Mouse (Mus musculus) telencephalon, adult 2 months (tissue): ENCODE measurements at regions not wholly inside any gene's neighbourhood (a gene's known extent, or its start where the extent isn't known, plus 50 kb on each side); places are given as distances from the start of the nearest gene placed in this dataset.

ENCODE experiments used
- DNase-seq: peaks from one replicate; pipeline ENCODE4 v3.0.0-alpha.2; 2011; ENCODE audit warnings: low read depth, low spot score

DNA sequence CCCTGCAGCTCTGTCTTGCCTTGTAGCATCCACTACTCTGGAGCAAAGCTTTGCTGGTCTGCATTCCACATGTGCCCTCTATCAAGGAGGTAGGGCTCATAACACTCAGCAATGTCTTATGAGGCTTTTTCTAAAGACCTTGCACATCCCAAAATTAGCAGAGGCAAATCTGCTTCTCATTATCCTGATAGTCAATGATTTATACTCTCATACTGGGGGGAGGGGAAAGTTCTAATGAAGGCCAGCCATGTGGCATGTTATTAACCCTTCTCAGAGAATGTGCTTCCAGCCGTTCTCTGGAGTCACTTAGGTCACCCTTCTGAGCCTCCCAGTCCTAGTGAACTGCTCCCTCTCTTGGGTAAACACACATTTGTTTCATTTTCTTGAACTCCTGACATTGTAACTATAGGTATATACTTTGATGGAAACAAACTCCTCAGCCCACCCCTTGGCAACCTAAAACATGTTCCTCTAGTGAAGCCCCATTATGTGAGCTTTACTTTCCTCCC, 307.7 kb upstream of the Nt5c1b start:
- DNase-seq = no peak

DNA sequence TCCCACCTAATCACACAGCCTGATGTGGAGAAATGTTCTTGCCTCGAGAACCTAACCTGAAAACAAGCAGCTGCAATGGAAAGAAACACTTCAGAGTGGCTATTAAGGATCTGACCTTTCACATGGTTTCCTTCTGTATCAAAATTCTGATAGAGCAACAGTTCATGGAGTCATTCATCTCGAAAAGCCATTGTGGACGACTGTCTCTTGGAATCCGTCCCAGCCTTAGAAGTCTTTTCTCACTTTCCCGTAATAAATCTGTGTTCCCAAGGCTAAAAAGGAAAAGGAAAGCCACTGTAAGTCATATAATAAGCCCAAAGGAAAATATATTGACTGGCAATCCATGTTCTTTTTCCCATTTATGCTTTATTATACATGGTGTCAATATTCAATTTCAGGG, 291.4 kb upstream of the Nt5c1b start:
- no peak for DNase-seq

DNA sequence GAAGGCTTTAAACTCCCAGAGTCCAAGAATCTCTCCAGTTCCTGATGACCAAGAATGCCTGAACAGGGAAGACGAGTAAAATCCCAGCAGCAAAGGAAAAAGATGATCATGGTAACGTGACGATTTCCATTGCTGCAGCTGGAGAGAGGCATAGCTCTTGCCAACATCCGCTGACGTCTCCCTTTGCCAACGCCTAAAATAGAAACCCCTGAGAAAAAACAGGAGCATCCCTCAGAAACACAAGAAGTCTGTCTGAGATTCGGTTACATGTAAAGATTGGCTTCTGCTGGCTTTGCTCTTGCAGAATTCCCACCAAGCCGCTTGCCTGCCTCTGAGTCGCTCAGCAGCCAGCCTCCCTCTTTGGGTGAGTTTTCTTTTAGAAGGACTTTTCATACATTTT, 290.3 kb upstream of the Nt5c1b start:
- peak; percentile 56 for DNase-seq

DNA sequence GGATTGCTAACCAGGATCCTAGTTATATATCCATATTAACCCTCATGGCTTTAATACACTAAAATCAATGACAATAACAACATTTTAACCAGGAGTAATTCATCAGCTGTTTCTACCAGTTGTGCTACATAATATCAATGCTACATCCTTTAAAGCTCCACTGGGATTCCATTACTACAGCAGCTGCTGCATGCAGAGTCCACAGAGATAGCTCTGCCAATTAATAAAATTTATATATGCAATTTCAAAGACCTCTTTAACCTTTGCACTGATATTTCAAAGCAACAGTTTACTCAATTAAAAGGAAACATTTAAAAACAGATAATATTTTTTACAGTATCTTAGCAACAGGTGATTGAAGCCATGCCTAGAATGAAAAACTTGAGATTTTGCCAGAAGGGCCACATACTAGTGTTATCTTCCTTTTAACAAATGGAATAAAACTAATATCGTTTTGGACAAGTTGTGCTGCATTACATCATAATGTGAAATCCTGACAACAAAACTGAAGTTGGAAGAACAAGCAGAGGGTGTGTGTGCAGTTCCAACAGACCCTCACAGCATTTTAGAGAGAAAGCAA, 256.8 kb upstream of the Nt5c1b start:
- DNase-seq = no peak

DNA sequence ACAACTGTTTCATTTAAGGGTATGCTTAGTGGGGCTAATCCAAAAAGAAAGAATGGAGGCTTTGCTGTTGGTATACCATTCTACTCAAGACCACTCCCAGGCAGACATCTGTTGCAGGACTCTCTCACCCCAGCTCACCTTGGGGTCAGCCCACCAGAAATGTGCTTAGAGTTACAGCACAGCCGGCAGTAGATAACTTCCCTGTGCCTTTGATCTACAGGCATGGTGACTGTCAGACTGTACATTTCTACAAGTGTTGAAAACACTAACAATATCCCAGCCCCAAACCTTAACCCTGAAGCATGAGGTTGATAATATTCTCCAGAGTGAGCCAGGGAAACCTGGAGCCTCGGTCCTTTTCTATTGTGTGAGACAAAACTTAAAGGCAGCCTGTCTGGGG, 247.7 kb upstream of the Nt5c1b start:
- DNase-seq = no peak

DNA sequence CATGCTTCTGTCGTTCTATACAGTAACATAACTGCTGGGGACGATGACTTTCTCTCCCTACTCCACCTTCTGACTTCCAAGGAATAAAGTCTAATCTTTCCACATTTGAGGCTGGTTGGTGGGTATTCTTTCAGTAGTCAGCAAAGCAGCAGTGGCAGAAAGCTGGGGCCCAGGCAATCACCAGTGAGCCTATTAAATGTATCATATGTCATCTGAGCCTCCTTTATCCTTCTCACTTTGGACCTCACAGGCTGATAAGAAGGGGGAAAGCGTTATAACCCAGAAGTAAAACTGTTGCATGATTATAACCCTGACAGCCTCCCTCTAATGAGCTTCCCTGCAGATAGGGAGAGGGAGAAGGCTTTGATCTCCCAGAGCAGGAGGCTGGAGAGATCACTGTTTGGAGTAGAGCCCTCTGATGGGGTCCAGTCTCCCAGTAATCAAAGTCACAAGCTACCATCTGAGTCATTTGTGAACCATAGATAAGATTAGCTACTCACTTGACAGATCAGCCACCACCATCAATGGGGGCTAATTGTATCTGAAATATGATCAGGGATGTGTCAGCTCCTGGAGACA, 241.7 kb upstream of the Nt5c1b start:
- no peak for DNase-seq

DNA sequence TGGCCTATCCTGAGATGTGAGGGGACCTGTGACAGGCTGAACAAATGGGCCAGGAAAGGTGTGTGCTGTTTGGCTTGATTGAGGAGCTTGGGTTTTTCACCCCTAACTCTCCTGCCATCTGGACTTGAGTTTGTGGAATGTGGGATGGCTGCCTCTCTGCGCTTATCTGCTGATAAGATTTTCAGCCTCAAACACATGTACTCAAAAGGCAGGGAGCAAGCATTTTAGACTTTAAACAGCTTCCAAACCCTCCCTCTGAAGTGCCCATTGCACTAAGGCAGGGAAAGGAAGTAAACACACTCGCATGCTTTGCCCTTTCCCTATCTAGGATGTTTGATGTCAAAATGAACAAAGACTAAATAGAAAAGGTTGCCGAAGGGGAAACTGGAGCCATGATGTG, 235.6 kb upstream of the Nt5c1b start:
- DNase-seq = no peak

DNA sequence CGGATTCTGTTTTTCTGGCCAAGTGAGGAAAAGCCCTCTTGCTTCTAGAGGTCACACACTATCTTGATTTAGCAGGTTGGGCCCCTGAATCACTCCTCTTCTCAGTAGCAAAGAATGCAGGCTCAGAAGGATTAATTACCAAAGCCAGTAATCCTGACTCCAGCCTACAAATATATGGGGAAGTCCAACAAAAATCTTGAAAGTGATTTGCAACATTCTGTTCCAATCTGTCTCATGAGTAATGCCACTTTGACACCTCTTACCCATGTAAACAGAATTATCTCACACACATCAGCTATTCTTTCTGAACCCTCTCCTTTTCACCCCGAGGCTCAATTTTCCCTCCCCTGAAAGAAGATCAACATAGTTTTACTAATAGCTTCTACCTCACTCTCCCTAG, 233.9 kb upstream of the Nt5c1b start:
- DNase-seq = no peak

DNA sequence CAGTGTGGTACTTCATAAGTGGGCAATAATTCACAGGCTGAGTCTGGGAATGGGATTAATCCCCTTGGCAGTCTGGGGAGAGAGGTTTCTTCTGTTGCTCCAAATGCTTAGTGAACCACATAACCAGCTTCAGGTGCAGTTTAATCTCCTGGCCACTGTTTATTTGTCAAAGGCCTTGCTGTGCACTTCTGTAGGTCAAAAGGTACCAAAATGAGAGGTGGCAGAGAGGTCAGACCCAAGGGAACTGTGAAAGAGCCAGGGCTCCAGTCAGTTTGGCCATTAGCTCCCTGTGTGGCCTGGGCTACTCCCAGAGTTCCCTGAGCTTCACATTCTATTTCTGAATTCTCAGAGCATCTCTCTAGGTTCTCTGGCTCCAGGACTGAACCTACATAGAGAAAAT, 229.6 kb upstream of the Nt5c1b start:
- DNase-seq = no peak

DNA sequence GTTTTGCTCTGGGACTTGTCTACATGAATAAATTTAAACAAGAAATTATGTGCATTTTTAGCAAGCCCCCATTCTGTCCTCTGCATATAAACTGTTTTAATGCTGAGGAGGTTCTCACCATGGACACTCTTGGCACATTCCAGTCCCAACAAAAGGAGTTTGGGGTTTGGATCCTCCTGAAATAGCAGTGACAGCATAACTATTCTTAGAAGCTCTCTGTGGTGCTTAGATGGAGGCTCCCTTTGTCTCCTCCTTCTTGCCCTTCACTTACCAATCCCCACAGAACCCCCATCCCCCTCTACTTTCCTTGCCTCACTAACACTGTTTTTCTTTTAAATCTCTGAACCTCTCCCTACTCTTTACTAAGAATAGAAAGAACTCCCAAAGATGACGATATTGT, 208.9 kb upstream of the Nt5c1b start:
- peak; percentile 52 for DNase-seq

DNA sequence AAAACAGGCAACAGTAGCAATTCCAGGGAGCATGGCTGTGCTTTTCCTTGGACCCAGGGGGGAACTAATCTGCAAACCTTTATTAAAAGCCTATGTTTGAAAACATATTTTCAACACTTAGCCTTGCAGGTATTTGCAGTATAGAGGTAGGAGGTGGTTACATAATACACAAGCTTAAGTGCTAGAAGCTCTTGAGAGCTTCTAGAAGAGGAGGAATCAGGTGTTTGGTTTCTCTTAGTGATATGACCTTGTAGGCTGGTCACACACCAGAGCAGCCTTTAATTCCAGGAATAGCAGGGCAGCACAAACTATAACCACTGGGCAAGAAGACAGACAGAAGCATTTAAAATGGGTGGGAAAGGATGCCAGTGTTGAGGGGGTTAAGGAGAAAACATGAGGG, 201.7 kb upstream of the Nt5c1b start:
- DNase-seq = no peak

DNA sequence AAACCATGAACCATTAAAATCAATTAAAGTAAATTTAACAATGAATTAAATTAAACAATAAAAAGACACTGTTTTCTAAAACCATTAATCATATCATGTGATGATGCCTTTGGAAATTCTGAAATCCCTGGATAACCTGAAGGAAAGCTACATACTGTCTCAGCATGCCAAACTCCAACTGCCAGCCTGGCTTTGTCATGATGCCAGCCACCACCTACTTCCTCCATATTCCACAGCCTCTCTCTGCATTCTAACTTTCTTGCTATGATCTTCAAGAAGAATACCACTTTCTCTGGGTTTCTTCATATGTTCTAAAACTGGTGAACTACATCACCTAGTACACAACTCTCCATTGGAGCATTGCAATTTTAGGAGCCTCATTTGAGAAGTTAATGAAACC, 201.2 kb upstream of the Nt5c1b start:
- peak; percentile 66 for DNase-seq

DNA sequence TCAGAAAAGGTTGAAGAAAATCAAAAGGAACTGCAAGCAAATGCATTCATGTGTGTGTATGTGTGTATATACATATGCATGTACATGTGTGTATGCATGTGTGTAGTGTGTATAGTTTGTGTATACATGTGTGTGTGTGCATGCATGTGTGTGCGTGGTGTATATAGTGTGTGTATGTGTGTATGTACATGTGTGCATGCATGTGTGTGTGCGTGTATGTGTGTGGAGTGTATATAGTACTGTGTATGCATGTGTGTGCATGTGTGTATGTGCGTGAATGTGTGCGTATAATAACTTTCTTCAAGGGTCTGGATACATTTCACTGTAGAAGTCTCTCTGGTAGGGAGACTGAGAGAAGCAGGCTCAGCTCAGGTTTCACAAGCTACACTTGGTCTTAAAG, 191.1 kb upstream of the Nt5c1b start:
- DNase-seq = no peak

DNA sequence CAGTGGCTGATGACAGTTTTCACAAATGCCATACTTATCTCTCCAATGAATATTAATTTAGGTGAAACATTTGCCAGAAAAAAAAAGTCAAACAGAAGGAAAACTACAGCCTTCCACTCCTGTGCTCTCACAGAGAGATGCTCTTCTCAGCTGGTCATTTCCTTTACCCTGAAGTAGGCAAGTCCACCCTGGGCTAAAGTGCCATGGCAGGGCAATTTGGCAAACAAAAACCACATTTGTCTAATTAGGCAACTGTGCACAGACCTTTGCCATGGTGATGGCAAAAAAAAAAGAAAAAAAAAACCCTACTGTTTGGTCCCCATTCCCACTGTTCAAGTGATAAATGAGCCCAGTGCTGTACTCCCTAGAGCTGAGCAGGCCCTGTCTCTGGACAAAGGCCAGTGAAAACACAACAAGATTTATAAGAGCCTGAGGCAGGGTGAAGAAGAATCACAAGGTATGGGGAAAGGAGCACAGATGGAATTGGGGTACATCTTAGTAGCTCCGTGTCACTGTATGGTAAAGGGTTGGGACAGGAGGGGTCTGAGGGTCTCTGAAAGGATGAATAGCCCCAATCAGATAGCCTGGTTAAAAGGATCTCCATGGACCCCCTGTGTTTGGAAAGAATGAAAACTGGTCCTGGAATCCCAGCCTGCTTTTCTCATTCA, 190.5 kb upstream of the Nt5c1b start:
- DNase-seq = no peak

DNA sequence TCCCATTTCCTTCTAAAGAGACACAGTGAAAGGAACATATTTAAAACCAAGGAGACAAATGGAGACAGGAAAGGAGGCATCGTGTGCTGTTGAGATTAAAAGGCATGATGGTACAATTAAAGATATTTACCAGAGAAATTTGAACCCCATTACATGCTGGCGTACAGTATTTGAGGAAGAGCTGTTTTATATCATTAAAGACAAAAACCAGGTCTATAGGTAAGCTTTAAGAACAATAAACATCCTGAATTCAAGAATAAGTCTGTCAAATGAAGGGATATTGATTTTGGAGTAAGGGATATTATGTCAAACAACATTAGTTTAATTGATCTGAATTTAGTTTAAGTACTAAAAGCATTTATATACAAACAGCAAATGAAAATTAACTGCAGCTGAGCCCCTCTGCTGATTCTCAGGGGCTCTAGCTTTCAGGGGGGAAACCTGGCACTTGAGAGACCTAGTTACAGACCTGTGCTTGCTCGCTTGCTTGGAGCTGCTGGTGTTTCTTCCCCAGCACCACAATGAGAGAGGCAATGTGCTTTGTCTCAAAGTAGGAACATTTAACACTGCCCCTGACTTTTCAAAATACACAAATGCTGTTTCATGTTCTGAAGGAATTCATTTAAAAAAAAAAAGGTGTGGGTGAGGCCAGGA, 189.8 kb upstream of the Nt5c1b start:
- no peak for DNase-seq

DNA sequence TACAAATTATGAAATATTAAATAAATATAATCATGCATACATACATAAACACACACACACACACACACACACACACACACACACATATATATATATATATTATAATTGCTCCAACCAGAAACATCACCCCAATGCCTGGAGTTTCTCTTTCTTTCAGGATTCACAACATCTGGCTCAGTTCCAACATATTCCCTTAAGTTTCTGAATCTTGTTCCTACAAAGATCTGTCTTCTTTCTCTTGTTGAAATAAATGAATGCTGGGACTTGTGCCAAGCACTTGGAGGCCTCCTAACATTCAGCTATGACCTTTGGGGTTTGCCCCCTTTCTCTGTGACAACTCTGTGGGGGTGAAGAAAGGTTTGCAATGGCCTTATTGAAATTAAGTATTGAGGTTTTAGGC, 187.2 kb upstream of the Nt5c1b start:
- DNase-seq = no peak

DNA sequence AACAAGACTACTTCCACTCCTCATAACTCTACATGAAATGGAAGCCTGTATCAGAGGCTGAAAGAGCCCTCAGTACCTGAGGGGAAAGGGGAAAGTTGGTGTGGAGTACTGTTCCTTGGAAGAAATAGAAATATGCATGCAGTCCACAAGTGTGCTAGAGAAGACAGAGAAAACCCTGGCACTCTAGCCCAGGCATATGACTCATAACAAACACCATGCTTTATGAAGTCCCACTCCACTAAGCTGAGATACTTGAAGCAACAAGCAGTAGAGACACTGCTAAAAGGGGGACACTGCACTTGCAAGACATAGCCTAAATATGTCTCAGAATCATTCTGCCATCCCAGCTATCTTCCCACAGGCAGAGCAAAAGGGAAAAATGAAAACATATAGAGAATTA, 183.2 kb upstream of the Nt5c1b start:
- no peak for DNase-seq

DNA sequence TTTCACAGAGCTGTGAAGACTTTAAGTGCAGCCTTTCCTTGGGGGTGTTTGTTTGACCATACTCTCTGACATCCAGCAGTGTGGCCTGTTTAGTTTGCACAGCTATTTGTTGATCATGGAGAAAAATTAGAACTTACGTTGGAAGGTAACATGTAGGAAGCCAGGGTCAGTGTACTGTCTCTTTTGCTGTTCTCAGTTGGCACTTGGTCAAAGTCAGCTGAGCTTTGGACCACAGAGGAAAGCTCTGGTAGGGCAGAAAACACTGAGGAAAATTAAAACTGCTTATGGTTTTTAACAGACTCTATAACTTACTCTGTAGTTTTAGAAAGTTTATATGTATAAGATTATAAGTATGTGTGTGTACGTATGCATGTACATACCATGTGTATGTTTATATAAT, 180.0 kb upstream of the Nt5c1b start:
- DNase-seq = no peak

DNA sequence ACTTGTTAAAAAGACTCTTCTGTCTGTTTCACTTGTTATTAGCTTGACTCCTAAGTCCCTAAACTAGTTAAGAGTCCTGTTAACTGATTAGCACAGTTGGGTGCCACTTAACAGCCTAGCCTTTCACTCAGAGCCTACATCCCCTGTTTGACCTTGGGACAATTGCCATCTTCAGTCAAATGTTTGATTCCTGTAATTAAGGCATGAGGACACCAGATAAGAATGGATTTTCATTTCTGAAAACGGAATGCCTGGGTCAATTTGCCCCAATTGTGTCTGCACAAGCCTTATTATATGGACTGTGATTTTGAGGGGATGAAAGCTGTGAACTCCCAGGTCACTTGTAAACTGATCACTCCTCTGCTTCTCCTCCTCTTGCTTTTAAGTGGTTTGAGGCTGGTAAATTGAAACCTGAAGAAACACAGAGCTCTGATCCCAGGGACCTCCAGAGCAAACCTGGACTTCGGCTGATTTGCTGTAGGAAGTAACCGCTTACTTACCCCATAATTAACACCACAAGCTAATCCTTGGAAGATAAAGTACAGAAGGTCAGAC, 171.8 kb upstream of the Nt5c1b start:
- DNase-seq = no peak

DNA sequence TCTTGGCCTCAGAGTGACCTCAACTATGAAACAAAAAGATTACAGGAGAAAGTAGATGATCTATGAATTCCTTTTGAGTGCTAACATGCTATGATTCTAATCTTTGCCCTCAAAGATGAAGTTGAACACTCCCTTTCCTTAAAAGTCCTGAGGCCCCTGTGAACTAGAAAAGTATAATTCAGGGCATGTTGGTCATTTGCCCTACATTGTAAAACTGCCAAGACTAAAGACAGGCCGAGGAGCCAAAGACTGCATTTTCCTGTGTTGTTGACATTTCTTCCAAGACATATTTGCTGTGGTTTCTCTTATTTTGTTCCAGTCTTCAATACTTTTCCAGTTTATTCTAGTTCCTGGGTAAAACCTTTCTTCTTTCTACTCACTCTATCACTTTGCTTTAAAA, 159.9 kb upstream of the Nt5c1b start:
- no peak for DNase-seq

DNA sequence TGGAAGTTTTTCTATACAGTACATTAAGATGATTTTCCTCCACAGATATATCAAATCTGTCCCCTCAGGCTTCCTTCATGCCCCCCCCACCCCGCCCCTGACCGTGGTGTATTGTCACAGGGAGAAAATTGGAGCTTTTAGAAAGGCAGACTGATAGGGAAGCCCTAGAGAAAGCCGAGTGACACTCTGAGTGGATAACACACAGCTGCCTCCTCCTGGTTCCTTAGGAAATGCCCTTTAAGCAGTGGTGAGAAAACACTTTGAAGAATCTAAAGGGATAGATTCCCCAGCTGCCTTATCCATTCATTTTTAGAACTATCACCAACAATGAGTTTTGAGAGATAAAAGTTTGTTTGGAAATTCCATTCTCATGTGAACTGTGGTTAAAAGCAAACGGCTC, 147.0 kb upstream of the Nt5c1b start:
- no peak for DNase-seq

DNA sequence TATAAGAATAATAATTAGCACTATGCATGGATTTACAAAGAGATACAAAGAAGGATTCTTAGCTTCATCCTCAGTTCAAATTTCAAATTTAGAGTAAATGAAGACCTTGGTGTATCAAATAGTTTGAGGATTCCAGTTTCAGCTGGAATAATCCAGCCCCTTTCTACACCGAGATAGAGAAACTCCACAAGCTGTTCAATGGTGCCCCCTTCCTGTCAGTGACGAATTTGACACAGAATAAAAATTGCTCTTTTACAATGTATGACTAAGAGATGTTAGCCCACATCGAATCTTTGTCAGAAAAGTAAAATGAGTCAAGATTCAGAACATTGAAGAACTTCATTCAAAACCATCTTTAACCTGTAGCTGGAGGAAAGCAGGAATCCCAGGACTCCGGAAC, 145.9 kb upstream of the Nt5c1b start:
- DNase-seq = peak; percentile 19

DNA sequence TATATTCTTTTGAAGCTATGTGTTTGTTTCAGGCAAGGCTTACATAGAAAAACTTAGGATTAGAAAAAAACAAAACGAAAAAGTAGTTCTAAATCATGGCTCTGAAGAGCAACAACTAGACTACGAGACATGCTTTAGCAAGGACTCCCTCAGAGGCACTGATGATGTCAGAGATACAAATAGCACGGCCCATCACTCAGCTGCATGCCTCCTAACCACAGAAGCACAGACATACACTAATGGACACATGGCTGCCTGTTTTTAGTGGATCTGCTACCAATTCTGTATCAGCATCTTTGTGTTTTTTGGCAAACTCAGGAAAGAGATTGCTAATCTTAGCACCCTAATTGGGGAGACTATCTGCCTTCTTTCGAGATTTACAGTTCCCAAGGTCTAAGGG, 138.6 kb upstream of the Nt5c1b start:
- no peak for DNase-seq
